Mouse (Mus musculus): ENCODE measurements around the gene Etv1. TPM values are rescaled to one million over a fixed set of nuclear protein-coding genes. Genes with fewer than 3 reads are reported as not detected.
A peak's percentile ranks its signal among the peaks of the same experiment; 100 is the strongest.

Gene Etv1
- polyA plus RNA-seq (2021), result 1.2 TPM

- ChIA-PET CTCF (no interaction called here), POLR2A (interaction anchor here (0.7 kb wide), 1 partner anchor 20 kb away, joined by 3 read pairs; no protein-coding TSS in a partner anchor)
- in situ Hi-C loops (cut with MboI; ENCODE audit: low pct_unique_long_range_greater_than_20kb), result no loop called here
- peak; percentile 33 for ATAC-seq
- H3K27me3 ChIP-seq, result peaks cover 7% of the 10 kb centered on the region
- no peak for TF ChIP-seq CTCF (IDR thresholded peaks at IDR 0.05)
- no peak for DNase-seq (ENCODE audit: low read depth, low spot score)
Measured at GRCm38 (mm10) chr12:38779186-38779777, at the start of gene Etv1. Gene Etv1 (plus strand): TSS chr12:38779380.

- no peak for TF ChIP-seq CTCF (IDR thresholded peaks at IDR 0.05)
- CTCF ChIA-PET, result no interaction called here
- no peak for ATAC-seq
Measured at GRCm38 (mm10) chr12:38729661-38730060, 49.5 kb upstream of the Etv1 start.

GRCm38 (mm10) chr12:38730791-38731190 is 48.4 kb upstream of the Etv1 start:
- no peak for ATAC-seq
- POLR2A ChIA-PET, result no interaction called here

More at GRCm38 (mm10) chr12:38729661-38730060, 49.5 kb upstream of the Etv1 start:
- POLR2A ChIA-PET, result no interaction called here
- H3K27me3 ChIP-seq, result no peaks in the 10 kb centered on the region
- no peak for DNase-seq (ENCODE audit: low read depth, low spot score)
- in situ Hi-C loops (cut with MboI; ENCODE audit: low pct_unique_long_range_greater_than_20kb), result no loop called here

GRCm38 (mm10) chr12:38759322-38759721 is 19.9 kb upstream of the Etv1 start:
- TF ChIP-seq CTCF (IDR thresholded peaks at IDR 0.05), result no peak
- ATAC-seq (no peak), DNase-seq (ENCODE audit: low read depth, low spot score) (no peak)
- in situ Hi-C loops (cut with MboI; ENCODE audit: low pct_unique_long_range_greater_than_20kb), result no loop called here
- H3K27me3 ChIP-seq, result no peaks in the 10 kb centered on the region
- POLR2A ChIA-PET, result interaction anchor here (0.6 kb wide), 1 partner anchor 19 kb away, joined by 3 read pairs; no protein-coding TSS in a partner anchor
- CTCF ChIA-PET, result no interaction called here

More at GRCm38 (mm10) chr12:38730791-38731190, 48.4 kb upstream of the Etv1 start:
- CTCF ChIA-PET, result no interaction called here
- no peak for DNase-seq (ENCODE audit: low read depth, low spot score)
- in situ Hi-C loops (cut with MboI; ENCODE audit: low pct_unique_long_range_greater_than_20kb), result no loop called here
- no peaks in the 10 kb centered on the region for H3K27me3 ChIP-seq
- no peak for TF ChIP-seq CTCF (IDR thresholded peaks at IDR 0.05)

GRCm38 (mm10) chr12:38777316-38777715 is 1.9 kb upstream of the Etv1 start:
- TF ChIP-seq CTCF (IDR thresholded peaks at IDR 0.05), result no peak
- in situ Hi-C loops (cut with MboI; ENCODE audit: low pct_unique_long_range_greater_than_20kb), result no loop called here
- ATAC-seq (no peak), DNase-seq (ENCODE audit: low read depth, low spot score) (no peak)
- POLR2A ChIA-PET, result no interaction called here
- CTCF ChIA-PET, result interaction anchor here (0.6 kb wide), 1 partner anchor 22 kb away, joined by 3 read pairs; no protein-coding TSS in a partner anchor
- peaks cover 11% of the 10 kb centered on the region for H3K27me3 ChIP-seq

GRCm38 (mm10) chr12:38777957-38778298 is 1.3 kb upstream of the Etv1 start:
- no peak for TF ChIP-seq CTCF (IDR thresholded peaks at IDR 0.05)
- ATAC-seq, result no peak
- H3K27me3 ChIP-seq, result peaks cover 8% of the 10 kb centered on the region
- POLR2A ChIA-PET, result no interaction called here
- CTCF ChIA-PET, result no interaction called here
- DNase-seq (ENCODE audit: low read depth, low spot score), result no peak
- in situ Hi-C loops (cut with MboI; ENCODE audit: low pct_unique_long_range_greater_than_20kb), result no loop called here

- TF ChIP-seq CTCF (IDR thresholded peaks at IDR 0.05), result no peak
- ATAC-seq (peak; percentile 97), DNase-seq (ENCODE audit: low read depth, low spot score) (peak; percentile 39)
- peaks cover 7% of the 10 kb centered on the region for H3K27me3 ChIP-seq
- ChIA-PET CTCF (no interaction called here), POLR2A (interaction anchor here (0.7 kb wide), 1 partner anchor 20 kb away, joined by 3 read pairs; no protein-coding TSS in a partner anchor)
- in situ Hi-C loops (cut with MboI; ENCODE audit: low pct_unique_long_range_greater_than_20kb), result no loop called here
Measured at GRCm38 (mm10) chr12:38778299-38779075, 693 bp upstream of the Etv1 start.

- in situ Hi-C loops (cut with MboI; ENCODE audit: low pct_unique_long_range_greater_than_20kb), result loop anchor here (10.0 kb wide), 1 partner anchor 145 kb away; no protein-coding TSS in a partner anchor
- DNase-seq (ENCODE audit: low read depth, low spot score) (no peak), ATAC-seq (peak; percentile 41)
- H3K27me3 ChIP-seq, result peaks cover 12% of the 10 kb centered on the region
- POLR2A ChIA-PET, result no interaction called here
- CTCF ChIA-PET, result interaction anchor here (1.6 kb wide), 1 partner anchor 9 kb away, joined by 4 read pairs; no protein-coding TSS in a partner anchor
- peak; percentile 45 for TF ChIP-seq CTCF (IDR thresholded peaks at IDR 0.05)
Measured at GRCm38 (mm10) chr12:38780006-38780954, 1.1 kb downstream of the Etv1 start.

GRCm38 (mm10) chr12:38780955-38781304 is 1.8 kb downstream of the Etv1 start:
- ChIA-PET CTCF (interaction anchor here (1.6 kb wide), 1 partner anchor 9 kb away, joined by 4 read pairs; no protein-coding TSS in a partner anchor), POLR2A (no interaction called here)
- peaks cover 16% of the 10 kb centered on the region for H3K27me3 ChIP-seq
- TF ChIP-seq CTCF (IDR thresholded peaks at IDR 0.05), result no peak
- ATAC-seq (no peak), DNase-seq (ENCODE audit: low read depth, low spot score) (no peak)
- in situ Hi-C loops (cut with MboI; ENCODE audit: low pct_unique_long_range_greater_than_20kb), result loop anchor here (10.0 kb wide), 1 partner anchor 144 kb away; no protein-coding TSS in a partner anchor

- DNase-seq (ENCODE audit: low read depth, low spot score), result no peak
Measured at GRCm38 (mm10) chr12:38781686-38782085, 2.5 kb downstream of the Etv1 start.

More at GRCm38 (mm10) chr12:38781686-38782085, 2.5 kb downstream of the Etv1 start:
- ATAC-seq, result no peak
- TF ChIP-seq CTCF (IDR thresholded peaks at IDR 0.05), result no peak
- in situ Hi-C loops (cut with MboI; ENCODE audit: low pct_unique_long_range_greater_than_20kb), result loop anchor here (10.0 kb wide), 1 partner anchor 143 kb away; no protein-coding TSS in a partner anchor
- H3K27me3 ChIP-seq, result peaks cover 16% of the 10 kb centered on the region
- ChIA-PET POLR2A (interaction anchor here (0.7 kb wide), 1 partner anchor 102 kb away, joined by 3 read pairs; no protein-coding TSS in a partner anchor), CTCF (no interaction called here)

All from Patski (cell line).